Mouse (Mus musculus): Measurements from ENCODE around the gene Lrit3.

The Lrit3 gene

GRCm38 (mm10) chr3:129803765-129804164 lies at the start of gene Lrit3:
Gene Lrit3, minus strand, starts transcription at chr3:129804030.
- no peak for DNase-seq (ENCODE audit: low read depth)

- no peak for DNase-seq (ENCODE audit: low read depth)
Measured at GRCm38 (mm10) chr3:129846846-129847245, 43.0 kb upstream of the Lrit3 start.

GRCm38 (mm10) chr3:129845868-129846267 lies 42.0 kb upstream of the Lrit3 start:
- no peak for DNase-seq (ENCODE audit: low read depth)

- DNase-seq (ENCODE audit: low read depth) = no peak
Measured at GRCm38 (mm10) chr3:129838017-129838416, 34.2 kb upstream of the Lrit3 start.

- no peak for DNase-seq (ENCODE audit: low read depth)
Measured at GRCm38 (mm10) chr3:129836965-129837364, 33.1 kb upstream of the Lrit3 start.

GRCm38 (mm10) chr3:129836051-129836697 lies 32.3 kb upstream of the Lrit3 start:
- DNase-seq (ENCODE audit: low read depth) = no peak

DNA sequence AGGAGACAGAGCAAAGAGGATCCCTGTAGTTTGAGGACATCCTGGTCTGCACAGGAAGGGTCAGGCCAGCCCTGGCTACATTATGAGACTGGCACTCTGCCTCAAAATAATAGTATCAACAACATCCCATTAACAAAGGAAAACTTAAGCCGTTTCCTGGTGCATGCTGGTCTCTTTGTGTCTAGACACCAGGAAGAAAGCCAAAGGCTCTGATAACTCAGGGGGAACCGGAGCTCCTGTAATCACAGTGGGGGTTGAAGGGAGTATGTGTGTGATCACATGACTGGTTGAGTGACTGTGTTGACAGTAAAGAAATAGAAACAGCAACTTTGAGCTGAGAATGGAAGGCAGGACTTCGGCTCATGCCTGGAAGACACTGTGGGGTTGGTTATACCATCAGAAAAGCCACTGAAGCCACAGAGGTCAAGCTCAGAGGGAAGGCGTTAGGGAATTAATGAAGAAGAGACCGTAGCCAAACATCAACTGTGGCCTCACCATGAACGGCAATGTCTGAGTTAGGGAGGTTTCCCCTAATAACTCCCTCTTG lies 31.6 kb upstream of the Lrit3 start, which contains the start of gene Cfi:
Gene Cfi (plus strand): TSS at position 497 of the 547 bp plus-strand sequence.
- no peak for DNase-seq (ENCODE audit: low read depth)

GRCm38 (mm10) chr3:129831035-129831568 lies 27.3 kb upstream of the Lrit3 start, which contains the start of gene Gar1:
Gene Gar1, minus strand, starts transcription at chr3:129831396.
- DNase-seq (ENCODE audit: low read depth) = peak; percentile 98

GRCm38 (mm10) chr3:129830626-129831025 lies 26.8 kb upstream of the Lrit3 start:
- peak; percentile 44 for DNase-seq (ENCODE audit: low read depth)

DNA sequence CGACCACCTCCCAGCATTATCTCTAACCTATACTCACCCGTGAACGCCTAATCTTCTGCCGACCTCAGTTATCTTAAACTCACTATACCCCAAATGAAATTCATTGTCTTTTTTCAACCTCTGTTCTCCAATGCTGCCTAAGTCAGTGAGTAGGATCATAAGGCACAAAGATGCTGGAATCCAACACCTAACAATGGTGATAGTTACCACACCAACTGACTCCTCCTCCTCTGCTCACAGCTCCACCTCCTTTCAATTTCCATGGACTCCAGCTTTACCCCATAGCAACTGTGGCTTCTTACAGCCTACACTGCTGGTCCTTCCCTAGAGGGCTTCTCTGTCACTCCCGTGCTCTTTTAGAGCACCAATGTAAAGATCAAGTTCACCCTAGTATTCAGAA lies 23.9 kb upstream of the Lrit3 start:
- no peak for DNase-seq (ENCODE audit: low read depth)

DNA sequence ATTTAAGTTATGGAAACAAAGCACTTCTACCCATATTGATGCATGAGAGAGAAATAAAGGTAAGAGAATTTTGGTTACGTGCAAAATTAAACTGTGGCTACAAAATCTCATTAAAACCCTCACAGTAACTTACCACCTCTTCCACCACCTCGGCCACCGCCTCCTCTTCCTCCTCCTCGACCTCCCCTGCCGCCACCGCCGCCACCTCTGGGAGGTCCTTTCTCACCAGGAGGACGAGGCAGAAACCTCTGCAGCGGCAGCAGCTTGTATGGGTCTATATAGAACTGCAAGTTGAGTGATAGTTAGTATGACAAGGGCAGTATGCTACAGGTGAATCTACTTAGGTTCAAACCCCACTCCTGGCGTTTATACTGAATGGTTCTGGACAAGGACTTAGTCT lies 22.9 kb upstream of the Lrit3 start:
- DNase-seq (ENCODE audit: low read depth) = no peak

DNA sequence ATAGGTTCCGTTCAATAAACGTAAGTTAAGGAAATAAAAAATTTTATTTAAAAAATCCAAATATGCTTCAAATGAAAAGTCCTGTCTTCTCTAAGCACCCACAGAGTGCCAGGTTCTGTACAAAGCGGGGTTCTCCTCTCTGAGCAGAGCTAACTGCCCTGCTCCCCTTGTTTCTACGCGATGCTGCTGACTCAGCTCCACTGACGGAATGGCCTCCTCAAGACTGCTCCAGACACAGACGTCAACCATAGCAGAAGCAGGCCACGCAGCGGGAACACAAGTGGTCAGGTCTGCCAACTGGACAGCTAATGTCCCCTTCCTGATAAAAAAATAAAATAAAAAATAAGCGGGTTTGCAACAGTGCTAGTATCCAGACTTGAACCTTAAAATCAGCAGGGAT lies 21.1 kb upstream of the Lrit3 start:
- DNase-seq (ENCODE audit: low read depth) = no peak

DNA sequence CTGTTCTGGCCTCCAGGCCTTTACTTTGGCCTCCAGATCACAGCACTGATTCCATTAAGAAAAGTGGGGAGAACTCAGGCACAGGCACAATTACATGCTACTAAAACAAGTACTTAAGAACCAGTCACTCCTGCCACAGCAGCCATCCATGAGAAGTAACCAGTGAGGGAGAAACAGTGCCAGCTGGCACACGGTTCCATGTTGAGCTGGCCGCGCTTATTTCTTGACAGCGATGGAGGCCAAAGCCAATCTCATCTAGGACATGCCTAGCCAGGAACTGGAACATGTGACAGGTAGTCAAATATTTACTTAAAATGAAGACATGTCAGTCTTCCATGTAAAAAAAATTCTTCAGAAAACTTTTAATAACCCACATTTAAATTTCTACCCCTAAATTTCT lies 20.3 kb upstream of the Lrit3 start:
- DNase-seq (ENCODE audit: low read depth) = no peak

DNA sequence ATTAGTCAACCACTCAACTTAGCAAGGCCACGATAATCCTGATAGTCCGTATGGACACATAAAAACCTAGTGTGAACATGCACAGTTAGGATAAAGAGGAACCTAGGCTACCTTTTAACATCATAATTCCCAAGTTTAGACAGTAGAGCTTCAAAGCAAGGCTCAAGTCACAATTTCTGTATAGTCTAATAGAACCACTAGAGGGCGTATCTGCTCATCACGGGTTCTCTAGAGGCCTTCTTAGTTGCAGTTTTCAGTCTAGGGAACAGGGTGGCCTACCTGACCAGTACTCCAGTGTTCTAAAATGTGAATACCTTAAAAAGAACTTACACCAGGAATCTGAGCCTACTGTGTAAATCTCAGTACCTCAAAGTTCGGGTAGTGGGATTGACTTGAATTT lies 19.5 kb upstream of the Lrit3 start:
- peak; percentile 79 for DNase-seq (ENCODE audit: low read depth)

- DNase-seq (ENCODE audit: low read depth) = no peak
Measured at GRCm38 (mm10) chr3:129822206-129822775, 18.5 kb upstream of the Lrit3 start, which contains the start of gene Rrh. Gene Rrh, minus strand, starts transcription at chr3:129822587.

DNA sequence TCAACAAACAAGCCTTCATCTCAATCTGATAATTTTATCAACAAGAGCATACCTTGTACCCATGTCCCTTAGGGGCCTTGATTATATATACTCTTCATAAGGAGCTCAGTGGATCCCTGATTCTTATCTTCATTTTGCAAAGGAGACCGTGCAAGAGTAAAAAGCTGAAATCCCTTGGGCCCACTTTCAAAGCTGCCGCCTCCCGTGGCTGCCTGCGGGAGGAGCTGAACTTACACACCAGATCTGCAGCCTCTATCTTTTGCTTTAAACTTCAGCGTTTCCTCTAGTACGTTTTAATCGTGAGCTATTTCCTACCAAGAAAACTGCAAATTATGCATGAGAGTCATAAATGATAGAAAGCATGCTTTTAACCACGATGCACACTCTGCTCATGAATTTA lies 17.9 kb upstream of the Lrit3 start:
- DNase-seq (ENCODE audit: low read depth) = no peak

GRCm38 (mm10) chr3:129820847-129821246 lies 17.0 kb upstream of the Lrit3 start:
- DNase-seq (ENCODE audit: low read depth) = no peak

- no peak for DNase-seq (ENCODE audit: low read depth)
Measured at GRCm38 (mm10) chr3:129799011-129799410, 4.8 kb downstream of the Lrit3 start.

DNA sequence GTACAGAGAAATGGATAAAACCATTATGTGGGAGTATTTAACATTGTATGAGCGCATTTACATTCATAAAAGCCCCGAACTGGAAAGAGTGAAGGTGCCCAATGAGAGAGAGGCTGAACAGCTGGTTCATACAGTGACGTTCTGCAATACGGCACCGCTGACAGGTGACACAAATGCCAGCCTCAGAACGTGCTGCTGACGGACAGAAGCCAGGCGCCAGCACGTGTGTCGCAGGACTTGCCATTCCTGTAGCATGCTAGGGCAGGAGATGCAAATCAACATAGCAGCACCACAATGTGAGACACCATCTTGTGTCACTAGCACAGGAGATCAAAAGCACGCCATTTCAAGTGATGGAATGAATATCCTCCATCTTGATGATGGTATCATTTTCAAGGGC lies 5.3 kb downstream of the Lrit3 start:
- DNase-seq (ENCODE audit: low read depth) = no peak

- DNase-seq (ENCODE audit: low read depth) = no peak
Measured at GRCm38 (mm10) chr3:129797341-129797740, 6.5 kb downstream of the Lrit3 start.

GRCm38 (mm10) chr3:129793801-129794200 lies 10.0 kb downstream of the Lrit3 start:
- DNase-seq (ENCODE audit: low read depth) = no peak

DNA sequence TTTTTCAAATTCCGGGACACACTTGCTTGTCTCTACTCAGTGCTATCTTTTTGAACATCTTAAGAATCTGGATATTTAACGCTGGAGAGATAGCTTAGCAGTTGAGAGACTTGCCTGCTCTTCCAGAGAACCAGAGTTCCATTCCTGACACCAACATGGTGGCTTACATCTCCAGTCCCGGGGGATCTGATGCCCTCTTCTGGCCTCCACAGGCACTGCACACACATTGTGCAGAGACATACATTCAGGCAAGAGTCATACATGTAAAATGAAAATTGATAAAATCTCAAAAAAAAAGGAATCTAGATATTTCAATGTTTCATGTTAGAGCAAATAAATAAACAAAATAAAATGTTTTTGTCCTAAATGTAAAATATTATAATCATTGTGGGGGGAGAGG lies 21.1 kb downstream of the Lrit3 start:
- no peak for DNase-seq (ENCODE audit: low read depth)

- DNase-seq (ENCODE audit: low read depth) = no peak
Measured at GRCm38 (mm10) chr3:129781435-129781834, 22.4 kb downstream of the Lrit3 start.

Measured in NIH3T3 (cell line).